Mouse (Mus musculus) heart, postnatal 0 days (tissue): ENCODE measurements at regions not wholly inside any gene's neighbourhood (a gene's known extent, or its start where the extent isn't known, plus 50 kb on each side); places are given as distances from the start of the nearest gene placed in this dataset.
A peak's percentile ranks its signal among the peaks of the same experiment; 100 is the strongest.

Experiments
- ATAC-seq: fragments of 200-750 bp; cut with Nextera tagmentation; 2 replicates; pipeline ENCODE4 v1.8.0; 2017; ENCODE audit warnings: low read depth, moderate number of reproducible peaks, moderate library complexity; ENCODE audit not compliant: insufficient read depth
- DNase-seq: peaks from one replicate; pipeline ENCODE4 v3.0.0-alpha.2; 2016; ENCODE audit warnings: low spot score
- H3K27ac ChIP-seq: fragments of 300-500 bp; sonication (generic); 2 replicates; pipeline ENCODE4 v1.5.1; 2014; ENCODE audit warnings: low read depth, mild to moderate bottlenecking
- H3K27me3 ChIP-seq: fragments of 300-500 bp; sonication (generic); 2 replicates; pipeline ENCODE4 v1.6.1; 2014; ENCODE audit warnings: low read length, mixed read lengths; ENCODE audit not compliant: control insufficient read depth, insufficient read depth
- H3K36me3 ChIP-seq: fragments of 300-500 bp; sonication (generic); replicated peaks from 2 replicates; pipeline ENCODE4 v1.6.1; 2014; ENCODE audit warnings: low read length, mixed read lengths; ENCODE audit not compliant: control insufficient read depth, insufficient read depth
- H3K4me1 ChIP-seq: fragments of 300-500 bp; sonication (generic); 2 replicates; pipeline ENCODE4 v1.6.1; 2014; ENCODE audit warnings: antibody characterized with exemption; ENCODE audit not compliant: control insufficient read depth, insufficient read depth
- H3K4me2 ChIP-seq: fragments of 300-500 bp; sonication (generic); 2 replicates; pipeline ENCODE4 v1.6.1; 2014; ENCODE audit warnings: low read depth, mild to moderate bottlenecking, low read length, moderate library complexity
- H3K4me3 ChIP-seq: fragments of 300-500 bp; sonication (generic); 2 replicates; pipeline ENCODE4 v1.5.1; 2014; ENCODE audit warnings: low read depth, low read length
- H3K9ac ChIP-seq: fragments of 300-500 bp; sonication (generic); replicated peaks from 2 replicates; pipeline ENCODE4 v1.6.1; 2014; ENCODE audit warnings: low read depth, low read length, mixed read lengths
- H3K9me3 ChIP-seq: fragments of 300-500 bp; sonication (generic); replicated peaks from 2 replicates; pipeline ENCODE4 v1.6.1; 2016; ENCODE audit warnings: low read length; ENCODE audit not compliant: control insufficient read depth
- CTCF ChIP-seq: IDR thresholded peaks from 2 replicates; pipeline ENCODE4 v1.5.1; 2016; ENCODE audit warnings: antibody characterized with exemption, control low read depth, low read depth
- EP300 ChIP-seq: IDR thresholded peaks from 2 replicates; pipeline ENCODE4 v1.6.1; 2016; ENCODE audit warnings: antibody characterized with exemption, low read depth
- WGBS: fragments of 180-500 bp; shearing (Covaris S2); extraction: QIAGEN DNeasy Blood & Tissue Kit; methylation state at CpG from one replicate; pipeline ENCODE4 v1.1.7; 2014; 5-methylcytosine and 5-hydroxymethylcytosine counted together

- no peak for TF ChIP-seq CTCF
- TF ChIP-seq EP300: no peak
- Histone ChIP-seq H3K4me3 (no peak overlapping the region), H3K9me3 (no peaks in the 10 kb centered on the region), H3K36me3 (no peaks in the 10 kb centered on the region), H3K27ac (no peak overlapping the region), H3K4me2 (no peak overlapping the region), H3K9ac (no peak overlapping the region), H3K4me1 (0 out of 2 replicates have a peak, but pooled peaks cover 3% of the 10 kb centered on the region), H3K27me3 (no peaks in the 10 kb centered on the region)
- 70% methylated on average over 12 of the region's 12 CpGs for WGBS
- DNase-seq: no peak
- ATAC-seq: peak; percentile 30; the same call in 1 of the 2 replicates
Measured at GRCm38 (mm10) chr4:95137413-95138143, 85.6 kb upstream of the Jun start.

GRCm38 (mm10) chr4:95138676-95139075 lies 86.7 kb upstream of the Jun start:
- DNase-seq (no peak), ATAC-seq (no peak)

GRCm38 (mm10) chr4:95141253-95141652 lies 89.2 kb upstream of the Jun start:
- DNase-seq: no peak

More at GRCm38 (mm10) chr4:95138676-95139075, 86.7 kb upstream of the Jun start:
- WGBS: 83% methylated on average over 2 of the region's 2 CpGs
- Histone ChIP-seq H3K9ac (no peak overlapping the region), H3K4me2 (no peak overlapping the region), H3K27me3 (no peaks in the 10 kb centered on the region), H3K4me1 (0 out of 2 replicates have a peak, but pooled peaks cover 3% of the 10 kb centered on the region), H3K36me3 (no peaks in the 10 kb centered on the region), H3K4me3 (no peak overlapping the region), H3K27ac (no peak overlapping the region), H3K9me3 (no peaks in the 10 kb centered on the region)
- TF ChIP-seq EP300: no peak
- TF ChIP-seq CTCF: no peak

GRCm38 (mm10) chr4:95143130-95143529 lies 91.1 kb upstream of the Jun start:
- WGBS: 68% methylated on average over 4 of the region's 4 CpGs
- TF ChIP-seq EP300: no peak
- DNase-seq: no peak
- Histone ChIP-seq H3K4me3 (no peak overlapping the region), H3K9ac (no peak overlapping the region), H3K27ac (no peak overlapping the region), H3K36me3 (no peaks in the 10 kb centered on the region), H3K9me3 (no peaks in the 10 kb centered on the region), H3K4me1 (no peaks in the 10 kb centered on the region), H3K4me2 (no peak overlapping the region), H3K27me3 (no peaks in the 10 kb centered on the region)
- no peak for ATAC-seq

More at GRCm38 (mm10) chr4:95141253-95141652, 89.2 kb upstream of the Jun start:
- Histone ChIP-seq H3K27ac (no peak overlapping the region), H3K4me3 (no peak overlapping the region), H3K36me3 (no peaks in the 10 kb centered on the region), H3K27me3 (no peaks in the 10 kb centered on the region), H3K4me1 (no peaks in the 10 kb centered on the region), H3K9ac (no peak overlapping the region), H3K9me3 (no peaks in the 10 kb centered on the region), H3K4me2 (no peak overlapping the region)
- ATAC-seq: no peak
- 79% methylated on average over 2 of the region's 2 CpGs for WGBS
- TF ChIP-seq EP300 (no peak), CTCF (no peak)

- Histone ChIP-seq H3K36me3 (no peaks in the 10 kb centered on the region), H3K27me3 (no peaks in the 10 kb centered on the region), H3K4me1 (no peaks in the 10 kb centered on the region), H3K4me3 (no peak overlapping the region), H3K4me2 (no peak overlapping the region), H3K9me3 (no peaks in the 10 kb centered on the region), H3K9ac (no peak overlapping the region), H3K27ac (no peak overlapping the region)
- no peak for ATAC-seq
- DNase-seq: no peak
- WGBS: 87% methylated on average over 5 of the region's 5 CpGs
- TF ChIP-seq CTCF (no peak), EP300 (no peak)
Measured at GRCm38 (mm10) chr4:95143668-95144067, 91.6 kb upstream of the Jun start.

- no peaks in the 10 kb centered on the region for H3K27me3 ChIP-seq
- H3K4me2 ChIP-seq: no peak overlapping the region
- H3K4me3 ChIP-seq: no peak overlapping the region
- H3K9ac ChIP-seq: no peak overlapping the region
- DNase-seq (no peak), ATAC-seq (no peak)
- TF ChIP-seq EP300 (no peak), CTCF (no peak)
- H3K27ac ChIP-seq: no peak overlapping the region
- H3K9me3 ChIP-seq: no peaks in the 10 kb centered on the region
- H3K36me3 ChIP-seq: no peaks in the 10 kb centered on the region
- H3K4me1 ChIP-seq: no peaks in the 10 kb centered on the region
Measured at GRCm38 (mm10) chr4:95144440-95144839, 92.4 kb upstream of the Jun start.
